Mouse (Mus musculus) liver, embryonic 14.5 days (tissue): ENCODE data around the gene C530008M17Rik.

Experiments
- CTCF ChIP-seq: IDR thresholded peaks from 2 replicates; pipeline ENCODE4 v1.5.1; 2016; ENCODE audit warnings: antibody characterized with exemption, low read depth, control low read depth
- EP300 ChIP-seq: IDR thresholded peaks from 2 replicates; pipeline ENCODE4 v1.6.1; 2016; ENCODE audit warnings: antibody characterized with exemption, low read depth

DNA sequence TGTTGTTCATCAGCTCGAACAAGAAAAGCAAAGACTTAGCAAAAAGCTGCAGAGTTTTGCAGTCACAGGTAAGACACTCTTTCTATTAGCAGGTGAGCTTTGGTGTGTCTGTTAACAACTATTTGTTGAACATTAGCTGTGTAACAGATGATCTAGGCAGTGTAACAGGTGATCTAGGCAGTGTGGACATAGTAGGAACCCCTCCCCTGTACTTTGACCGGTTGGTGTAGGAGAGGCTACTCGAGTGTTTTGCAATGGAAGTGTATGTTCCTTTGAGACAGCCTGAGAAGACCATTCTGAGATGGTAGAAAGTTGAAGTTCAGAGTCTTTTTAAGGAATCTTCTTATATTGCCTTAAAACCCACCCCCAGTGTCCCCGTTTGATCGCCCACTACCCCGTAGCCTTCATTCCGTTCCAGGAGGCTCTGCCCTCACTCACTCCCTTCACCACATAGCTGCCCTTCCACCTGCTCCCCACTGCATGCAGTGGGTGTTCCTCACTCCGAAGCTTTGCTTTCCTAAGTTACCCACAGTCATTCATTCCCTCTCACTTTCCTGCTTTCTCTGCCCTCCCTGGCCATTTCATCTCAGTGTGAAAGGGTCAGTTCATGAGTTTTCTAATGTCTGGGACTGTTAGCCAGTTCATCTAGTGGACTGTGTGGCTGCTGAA lies 46.5 kb upstream of the C530008M17Rik start:
- no peak for TF ChIP-seq CTCF
- no peak for TF ChIP-seq EP300
